Mouse (Mus musculus) testis, adult 2 months (tissue): Measurements from ENCODE around the gene Psmb8. TPM values are rescaled to one million over a fixed set of nuclear protein-coding genes. Genes with fewer than 3 reads are reported as not detected.

Source experiments
- H3K27ac ChIP-seq: fragments of 200-500 bp; 2 replicates; pipeline ENCODE4 v1.5.1; 2012; ENCODE audit warnings: low read depth, low read length; ENCODE audit not compliant: control insufficient read depth, insufficient read depth
- H3K27me3 ChIP-seq: fragments of 200-500 bp; 2 replicates; pipeline ENCODE4 v1.6.1; 2012; ENCODE audit warnings: mild to moderate bottlenecking, low read length, moderate library complexity; ENCODE audit not compliant: control insufficient read depth, insufficient read depth
- H3K36me3 ChIP-seq: fragments of 200-500 bp; 2 replicates; pipeline ENCODE4 v1.6.1; 2012; ENCODE audit warnings: mild to moderate bottlenecking, low read length; ENCODE audit not compliant: control insufficient read depth, insufficient read depth
- H3K4me1 ChIP-seq: fragments of 200-500 bp; 2 replicates; pipeline ENCODE4 v1.6.1; 2012; ENCODE audit warnings: low read length; ENCODE audit not compliant: control insufficient read depth, insufficient read depth
- H3K4me3 ChIP-seq: fragments of 200-500 bp; 2 replicates; pipeline ENCODE4 v1.5.1; 2012; ENCODE audit warnings: low read depth, mild to moderate bottlenecking, low read length, moderate library complexity, mixed read lengths; ENCODE audit not compliant: control insufficient read depth
- CTCF ChIP-seq: fragments of 200-500 bp; IDR thresholded peaks from 2 replicates; pipeline ENCODE4 v1.5.1; 2012; ENCODE audit warnings: low read depth, mild to moderate bottlenecking, inconsistent platforms, low read length, moderate library complexity; ENCODE audit not compliant: control insufficient read depth, insufficient read depth, insufficient replicate concordance
- POLR2A ChIP-seq: fragments of 200-500 bp; IDR thresholded peaks from 2 replicates; pipeline ENCODE4 v1.6.1; 2012; ENCODE audit warnings: low read depth, mild to moderate bottlenecking, inconsistent platforms, low read length, moderate library complexity; ENCODE audit not compliant: control insufficient read depth
- polyA plus RNA-seq: library from polyadenylated mRNA; depleted of rRNA; stranded (reverse); fragments of >200 nt; gene quantifications from 2 replicates; pipeline ENCODE4 v1.2.3, GENCODE M21; 2012

Psmb8 gene
- polyA plus RNA-seq, 1 experiment: 2.0 TPM

DNA sequence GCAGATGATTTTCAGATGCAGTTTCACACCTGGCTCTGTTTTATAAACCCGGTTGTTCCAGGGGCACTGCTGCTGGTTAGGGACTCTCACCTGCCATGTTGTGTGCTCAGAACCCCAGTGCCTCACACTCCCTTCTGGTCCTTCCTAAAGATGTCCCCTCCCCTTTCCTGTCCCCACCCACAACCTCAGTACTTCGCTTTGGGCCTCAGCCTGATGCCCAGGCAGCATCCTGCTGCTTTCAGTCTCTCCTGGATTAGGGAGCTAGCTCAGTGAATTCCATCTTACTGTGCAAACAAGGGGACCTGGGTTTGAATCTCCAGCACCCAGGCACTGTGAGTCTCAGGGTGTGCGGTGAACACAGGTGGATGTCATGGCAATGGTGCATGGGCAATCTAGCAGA is 9.9 kb downstream of the Psmb8 start:
- H3K4me3 ChIP-seq: no peak overlapping the region
- TF ChIP-seq POLR2A (no peak), CTCF (no peak)
- no peaks in the 10 kb centered on the region for H3K27me3 ChIP-seq
- H3K4me1 ChIP-seq: no peaks in the 10 kb centered on the region; the same call in 1 of the 2 replicates
- H3K27ac ChIP-seq: no peak overlapping the region
- H3K36me3 ChIP-seq: no peaks in the 10 kb centered on the region

DNA sequence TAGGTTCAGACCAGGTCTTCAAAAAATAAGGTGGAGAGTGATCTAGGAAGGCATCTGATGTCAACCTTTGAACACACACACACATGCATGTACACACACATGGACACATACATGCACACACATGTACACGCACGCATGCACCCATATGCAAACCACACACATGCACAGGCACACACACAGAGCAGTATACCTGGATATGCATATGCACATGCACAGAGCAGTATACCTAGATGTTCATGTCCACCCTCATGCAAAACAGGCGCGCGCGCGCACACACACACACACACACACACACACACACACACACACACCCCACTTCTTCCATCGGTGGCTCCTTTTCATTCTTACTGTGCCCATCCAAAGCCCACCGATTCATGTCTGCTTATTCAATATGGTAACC is 10.3 kb downstream of the Psmb8 start:
- H3K27me3 ChIP-seq: no peaks in the 10 kb centered on the region

DNA sequence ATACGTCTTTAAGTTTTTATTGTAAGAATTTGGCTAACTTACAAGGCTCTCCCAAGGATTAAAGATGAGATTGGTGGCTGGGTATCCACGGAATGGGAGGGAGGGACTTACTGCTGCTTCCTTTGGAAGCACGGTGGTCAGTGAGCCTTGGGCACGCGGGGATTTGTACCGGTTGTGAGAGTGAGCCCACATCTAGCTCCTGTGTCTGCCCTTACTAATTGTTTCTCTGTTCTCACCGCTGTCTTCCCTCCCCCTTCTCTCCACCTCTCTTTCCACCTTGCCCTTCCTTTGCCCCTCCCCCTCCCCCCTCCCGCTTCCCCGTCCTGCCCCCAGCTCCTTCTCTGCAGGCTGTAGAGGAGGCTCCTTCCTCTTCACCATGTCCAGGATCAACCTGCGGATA is 10.9 kb downstream of the Psmb8 start:
- TF ChIP-seq POLR2A: no peak
- TF ChIP-seq CTCF: no peak
- H3K27me3 ChIP-seq: no peaks in the 10 kb centered on the region
- no peak overlapping the region for H3K27ac ChIP-seq
- no peaks in the 10 kb centered on the region; the same call in 1 of the 2 replicates for H3K4me1 ChIP-seq
- H3K36me3 ChIP-seq: no peaks in the 10 kb centered on the region
- H3K4me3 ChIP-seq: no peak overlapping the region

More for the DNA sequence above, 10.3 kb downstream of the Psmb8 start:
- Histone ChIP-seq H3K27ac (no peak overlapping the region), H3K36me3 (no peaks in the 10 kb centered on the region), H3K4me3 (no peak overlapping the region), H3K4me1 (no peaks in the 10 kb centered on the region; the same call in 1 of the 2 replicates)
- TF ChIP-seq CTCF (no peak), POLR2A (no peak)

DNA sequence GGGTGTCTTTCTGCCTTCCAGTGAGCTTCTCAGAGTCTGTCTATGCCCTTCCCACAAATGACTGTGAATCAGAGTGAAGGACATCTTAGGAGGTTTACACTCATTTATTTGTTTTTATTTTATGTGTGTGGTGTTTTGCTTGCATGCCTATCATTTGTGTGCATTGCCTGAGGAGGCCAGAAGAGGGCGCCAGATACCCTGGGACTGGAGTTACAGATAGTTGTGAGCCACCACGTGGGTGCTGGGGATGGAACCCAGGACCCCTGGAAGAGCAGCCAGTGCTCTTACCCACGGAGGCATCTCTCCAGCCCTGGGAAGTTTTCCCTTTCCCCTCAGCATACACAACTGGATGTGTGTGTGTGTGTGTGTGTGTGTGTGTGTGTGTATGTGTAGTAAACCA is 12.2 kb downstream of the Psmb8 start:
- no peak overlapping the region for H3K4me3 ChIP-seq
- no peak overlapping the region for H3K27ac ChIP-seq
- H3K4me1 ChIP-seq: peaks cover 6% of the 10 kb centered on the region
- no peaks in the 10 kb centered on the region for H3K36me3 ChIP-seq
- TF ChIP-seq CTCF (peak; percentile 80; the same call in 1 of the 2 replicates), POLR2A (no peak)
- H3K27me3 ChIP-seq: no peaks in the 10 kb centered on the region; the same call in 1 of the 2 replicates

DNA sequence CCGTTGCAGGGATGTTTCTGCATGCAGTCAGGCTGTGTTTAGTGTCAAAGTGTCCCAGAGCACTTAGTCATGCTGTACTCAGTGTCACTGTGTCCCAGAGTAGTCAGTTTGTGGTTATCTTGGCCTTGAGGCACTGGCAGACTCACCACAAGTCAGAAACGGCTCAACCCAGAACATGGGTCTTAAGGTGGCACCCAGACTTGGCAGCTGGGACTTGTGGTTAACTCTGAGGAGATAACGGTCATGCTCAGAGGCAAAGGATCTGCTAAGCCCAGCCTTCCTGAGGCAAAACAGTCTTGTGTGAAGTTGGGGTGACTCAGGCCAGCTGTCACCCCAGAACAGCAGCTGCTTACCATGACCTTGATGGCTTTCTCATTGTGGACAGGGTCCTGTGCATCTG is 13.1 kb downstream of the Psmb8 start:
- TF ChIP-seq CTCF (no peak), POLR2A (no peak)
- no peaks in the 10 kb centered on the region for H3K36me3 ChIP-seq
- no peak overlapping the region for H3K27ac ChIP-seq
- H3K4me3 ChIP-seq: no peak overlapping the region
- H3K27me3 ChIP-seq: no peaks in the 10 kb centered on the region; the same call in 1 of the 2 replicates
- peaks cover 6% of the 10 kb centered on the region for H3K4me1 ChIP-seq

DNA sequence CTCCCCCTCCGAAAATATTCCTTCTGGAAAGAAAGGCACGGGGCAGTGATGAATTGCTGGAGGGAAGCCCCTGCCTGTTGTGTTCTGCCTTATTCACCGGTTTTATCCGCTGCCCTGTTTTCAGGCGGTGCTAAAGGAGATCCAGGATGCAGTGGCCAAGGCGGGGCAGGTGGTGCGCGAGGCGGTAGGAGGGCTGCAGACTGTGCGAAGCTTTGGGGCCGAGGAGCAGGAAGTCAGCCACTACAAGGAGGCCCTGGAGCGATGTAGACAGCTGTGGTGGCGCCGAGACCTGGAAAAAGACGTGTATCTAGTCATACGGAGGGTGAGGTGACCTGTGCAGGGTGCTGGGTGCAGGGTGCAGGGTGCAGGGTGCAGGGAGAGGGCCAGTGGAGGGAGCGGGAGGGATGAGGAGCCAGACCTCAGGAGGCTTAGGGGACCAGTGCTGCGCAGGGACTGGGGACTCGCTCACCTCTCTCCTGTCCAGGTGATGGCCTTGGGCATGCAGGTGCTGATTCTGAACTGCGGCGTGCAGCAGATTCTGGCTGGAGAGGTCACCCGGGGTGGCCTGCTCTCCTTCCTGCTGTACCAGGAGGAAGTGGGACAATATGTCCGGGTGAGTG is 14.3 kb downstream of the Psmb8 start:
- TF ChIP-seq CTCF: no peak
- no peak for TF ChIP-seq POLR2A
- H3K27ac ChIP-seq: no peak overlapping the region
- H3K4me3 ChIP-seq: no peak overlapping the region
- H3K4me1 ChIP-seq: peaks cover 6% of the 10 kb centered on the region
- no peaks in the 10 kb centered on the region for H3K36me3 ChIP-seq
- H3K27me3 ChIP-seq: no peaks in the 10 kb centered on the region; the same call in 1 of the 2 replicates

DNA sequence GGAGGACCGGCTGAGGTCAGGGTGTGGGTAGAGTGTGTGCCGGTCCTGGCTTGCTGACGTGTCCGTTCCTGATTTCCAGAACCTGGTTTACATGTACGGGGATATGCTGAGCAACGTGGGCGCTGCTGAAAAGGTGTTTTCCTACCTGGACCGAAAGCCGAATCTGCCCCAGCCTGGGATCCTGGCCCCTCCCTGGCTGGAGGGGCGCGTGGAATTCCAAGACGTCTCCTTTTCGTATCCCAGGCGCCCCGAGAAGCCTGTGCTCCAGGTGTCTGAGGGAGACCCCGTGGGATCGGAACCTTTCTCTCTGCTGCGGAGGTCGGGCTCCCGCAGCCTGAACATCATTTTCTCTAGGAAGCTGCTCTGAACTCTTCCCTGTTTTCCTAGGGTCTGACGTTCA is 16.4 kb downstream of the Psmb8 start:
- no peak overlapping the region for H3K27ac ChIP-seq
- no peaks in the 10 kb centered on the region for H3K36me3 ChIP-seq
- no peaks in the 10 kb centered on the region; the same call in 1 of the 2 replicates for H3K27me3 ChIP-seq
- no peak for TF ChIP-seq POLR2A
- no peak for TF ChIP-seq CTCF
- H3K4me1 ChIP-seq: peaks cover 9% of the 10 kb centered on the region
- H3K4me3 ChIP-seq: no peak overlapping the region
